Mouse (Mus musculus): ENCODE data around the gene Ntrk2. TPM values are rescaled to one million over a fixed set of nuclear protein-coding genes. Genes with fewer than 3 reads are reported as not detected.

Ntrk2 gene
- polyA plus RNA-seq, 1 experiment, result 3.2 TPM

- no peak for DNase-seq (ENCODE audit: low spot score)
These were observed 303.7 kb downstream of the Ntrk2 start for GRCm38 (mm10) chr13:59110107-59110506.

- no peak for DNase-seq (ENCODE audit: low spot score)
These were observed 308.3 kb downstream of the Ntrk2 start for GRCm38 (mm10) chr13:59114684-59115083.

GRCm38 (mm10) chr13:59115551-59115950, 309.2 kb downstream of the Ntrk2 start:
- no peak for DNase-seq (ENCODE audit: low spot score)

- no peak for DNase-seq (ENCODE audit: low spot score)
These were observed 310.9 kb downstream of the Ntrk2 start for GRCm38 (mm10) chr13:59117233-59117632.

- DNase-seq (ENCODE audit: low spot score), result no peak
These were observed 313.4 kb downstream of the Ntrk2 start for GRCm38 (mm10) chr13:59119596-59120394.

GRCm38 (mm10) chr13:59143141-59143744, 336.9 kb downstream of the Ntrk2 start:
- DNase-seq (ENCODE audit: low spot score), result no peak

- no peak for DNase-seq (ENCODE audit: low spot score)
These were observed 338.0 kb downstream of the Ntrk2 start for GRCm38 (mm10) chr13:59144321-59144856.

GRCm38 (mm10) chr13:59145677-59146555, 339.5 kb downstream of the Ntrk2 start:
- DNase-seq (ENCODE audit: low spot score), result no peak

- DNase-seq (ENCODE audit: low spot score), result no peak
These were observed 340.2 kb downstream of the Ntrk2 start for GRCm38 (mm10) chr13:59146616-59147015.

- DNase-seq (ENCODE audit: low spot score), result no peak
These were observed 341.6 kb downstream of the Ntrk2 start for GRCm38 (mm10) chr13:59147976-59148375.

GRCm38 (mm10) chr13:59148793-59149192, 342.4 kb downstream of the Ntrk2 start:
- DNase-seq (ENCODE audit: low spot score), result no peak

GRCm38 (mm10) chr13:59164015-59164414, 357.6 kb downstream of the Ntrk2 start:
- DNase-seq (ENCODE audit: low spot score), result no peak

- DNase-seq (ENCODE audit: low spot score), result no peak
These were observed 367.5 kb downstream of the Ntrk2 start for GRCm38 (mm10) chr13:59173840-59174239.

- DNase-seq (ENCODE audit: low spot score), result no peak
These were observed 369.7 kb downstream of the Ntrk2 start for GRCm38 (mm10) chr13:59176021-59176420.

GRCm38 (mm10) chr13:59176485-59176884, 370.1 kb downstream of the Ntrk2 start:
- no peak for DNase-seq (ENCODE audit: low spot score)

- no peak for DNase-seq (ENCODE audit: low spot score)
These were observed 370.6 kb downstream of the Ntrk2 start for GRCm38 (mm10) chr13:59177003-59177402.

GRCm38 (mm10) chr13:59179986-59180385, 373.6 kb downstream of the Ntrk2 start:
- DNase-seq (ENCODE audit: low spot score), result no peak

GRCm38 (mm10) chr13:59180781-59181180, 374.4 kb downstream of the Ntrk2 start:
- no peak for DNase-seq (ENCODE audit: low spot score)

- DNase-seq (ENCODE audit: low spot score), result no peak
These were observed 375.0 kb downstream of the Ntrk2 start for GRCm38 (mm10) chr13:59181188-59181947.

- no peak for DNase-seq (ENCODE audit: low spot score)
These were observed 376.3 kb downstream of the Ntrk2 start for GRCm38 (mm10) chr13:59182630-59183029.
